Mouse (Mus musculus): Measurements from ENCODE around the gene Tnxb.
"Not testable (repeated sequence)": the region's sequence is repeated elsewhere in the genome, so short reads cannot be mapped to it uniquely, and the experiment has no call there.

- TF ChIP-seq CTCF (IDR thresholded peaks at IDR 0.05; ENCODE audit: low read depth, low read length); POLR2A (IDR thresholded peaks at IDR 0.05; ENCODE audit: extremely low read depth, insufficient read depth, low read length): not testable (repeated sequence)
Observed at GRCm38 (mm10) chr17:34739708-34740107, 69.4 kb downstream of the Tnxb start.

All from liver, adult 2 months (tissue).